Mouse (Mus musculus): ENCODE data around the gene Ube2j1.
A peak's percentile ranks its signal among the peaks of the same experiment; 100 is the strongest.
"Not testable (repeated sequence)": the region's sequence is repeated elsewhere in the genome, so short reads cannot be mapped to it uniquely, and the experiment has no call there.

The Ube2j1 gene

GRCm38 (mm10) chr4:33031195-33031960 is at the start of gene Ube2j1:
Ube2j1 (plus strand) TSS chr4:33031416.
- peak; percentile 92 for DNase-seq

- no peak for DNase-seq
Measured at GRCm38 (mm10) chr4:32981617-32982016, 49.6 kb upstream of the Ube2j1 start.

- peak; percentile 70 for DNase-seq
Measured at GRCm38 (mm10) chr4:32982041-32982715, 49.0 kb upstream of the Ube2j1 start.

- no peak for DNase-seq
Measured at GRCm38 (mm10) chr4:32982716-32983175, 48.5 kb upstream of the Ube2j1 start, which contains the start of gene Rragd. Rragd (plus strand) TSS chr4:32983037.

DNA sequence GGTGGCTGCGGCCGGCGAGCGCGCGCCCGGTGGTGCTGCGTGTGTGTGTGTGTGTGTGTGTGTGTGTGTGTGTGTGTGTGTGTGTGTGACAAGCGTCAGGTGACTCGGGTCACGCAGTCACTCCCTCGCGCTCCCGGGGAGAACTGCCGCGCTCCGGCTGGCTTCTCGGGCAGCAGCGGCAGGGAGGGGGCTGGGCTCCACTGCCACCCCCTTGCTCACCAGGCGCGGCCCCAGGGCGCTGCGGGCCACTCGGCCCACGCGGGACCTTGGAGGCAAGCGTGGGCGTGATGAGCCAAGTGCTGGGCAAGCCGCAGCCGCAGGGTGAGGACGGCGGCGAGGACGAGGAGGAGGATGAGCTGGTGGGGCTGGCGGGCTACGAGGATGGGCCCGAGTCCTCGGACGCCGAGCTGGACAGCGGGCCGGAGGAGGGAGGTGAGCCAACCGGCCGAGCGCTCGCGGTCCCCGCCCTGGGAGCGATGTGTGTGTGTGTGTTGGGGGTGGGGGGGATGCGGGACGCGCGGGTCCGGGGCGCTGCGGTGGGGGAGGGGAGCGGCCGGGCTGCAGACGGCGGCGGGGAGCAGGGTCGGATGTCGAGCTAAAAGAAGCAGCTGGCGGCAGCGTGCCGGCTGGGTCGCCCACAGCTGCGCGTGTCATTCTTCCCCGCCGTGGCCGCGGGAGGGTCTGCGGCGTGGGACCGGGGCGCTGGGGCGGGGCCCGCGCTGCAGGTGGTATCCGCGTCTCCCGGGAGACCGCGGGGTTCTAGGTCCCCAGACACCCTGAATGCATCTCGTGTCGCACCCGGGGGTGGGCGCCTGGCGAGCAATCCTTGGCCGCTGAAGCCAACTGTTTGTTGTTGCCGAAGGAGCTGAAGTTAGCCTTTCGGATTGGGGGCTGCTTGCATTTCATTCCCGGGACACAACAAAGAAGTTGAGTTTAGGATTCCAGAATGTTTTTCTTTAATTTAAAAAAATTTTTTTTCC is 47.8 kb upstream of the Ube2j1 start:
- peak; percentile 86 for DNase-seq

DNA sequence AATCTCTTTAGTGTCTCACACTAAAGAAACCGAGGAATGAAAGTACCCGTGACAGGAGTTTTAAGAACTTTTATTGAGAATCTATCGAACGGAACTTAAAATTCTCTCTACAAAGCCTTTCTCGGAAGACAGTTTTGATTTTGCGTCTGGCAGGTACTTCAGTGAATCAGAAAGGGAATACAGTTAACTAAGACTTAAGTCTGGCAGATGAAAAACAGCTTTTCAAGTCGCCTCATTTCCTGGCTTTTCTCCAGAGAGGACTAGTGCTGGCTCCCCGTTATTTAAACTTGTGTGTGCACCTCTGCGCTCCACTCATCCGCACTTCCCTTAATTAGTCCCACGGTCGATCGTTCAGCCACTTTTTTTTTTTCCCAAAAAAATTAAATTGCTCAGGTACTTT is 47.0 kb upstream of the Ube2j1 start:
- no peak for DNase-seq

- DNase-seq = no peak
Measured at GRCm38 (mm10) chr4:32984801-32985675, 46.2 kb upstream of the Ube2j1 start.

DNA sequence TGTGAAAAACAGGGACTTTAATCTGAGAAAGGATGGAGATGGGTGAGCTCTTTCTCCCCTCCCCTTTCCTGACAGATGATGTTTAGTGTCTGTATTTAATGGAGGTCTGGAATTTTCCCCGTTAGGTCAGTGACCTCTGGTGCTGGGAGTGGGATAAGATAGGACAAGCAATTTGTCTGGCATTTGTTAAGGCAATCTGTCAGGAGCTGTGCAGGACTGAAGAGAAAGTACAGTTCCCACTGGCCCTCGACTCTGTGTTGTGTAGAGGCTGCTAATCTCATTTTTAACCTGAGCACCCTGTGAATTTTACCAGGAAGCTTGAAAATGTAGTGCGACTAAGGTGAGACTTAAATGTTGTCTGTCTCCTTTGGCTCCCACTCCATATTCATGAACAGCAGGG is 45.5 kb upstream of the Ube2j1 start:
- DNase-seq = no peak

DNA sequence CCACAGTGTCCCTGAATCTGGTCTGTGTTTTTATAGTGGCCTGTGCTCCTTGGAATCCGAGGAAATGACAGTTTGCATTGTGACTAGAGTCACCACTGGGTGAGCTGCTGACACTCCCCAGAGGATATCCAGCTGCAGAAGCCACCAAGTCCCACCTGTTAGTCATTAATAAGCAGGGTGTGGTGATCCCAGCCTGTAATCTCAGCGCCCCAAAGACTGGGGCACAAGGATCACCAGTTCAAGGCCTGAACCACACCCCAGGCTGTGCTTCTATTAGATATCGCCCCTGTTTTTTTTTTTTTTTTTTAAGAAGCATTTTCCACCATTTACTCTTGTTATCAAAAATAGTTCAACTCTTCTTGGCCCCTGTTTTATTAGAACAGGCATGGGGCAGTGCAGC is 44.2 kb upstream of the Ube2j1 start:
- no peak for DNase-seq

DNA sequence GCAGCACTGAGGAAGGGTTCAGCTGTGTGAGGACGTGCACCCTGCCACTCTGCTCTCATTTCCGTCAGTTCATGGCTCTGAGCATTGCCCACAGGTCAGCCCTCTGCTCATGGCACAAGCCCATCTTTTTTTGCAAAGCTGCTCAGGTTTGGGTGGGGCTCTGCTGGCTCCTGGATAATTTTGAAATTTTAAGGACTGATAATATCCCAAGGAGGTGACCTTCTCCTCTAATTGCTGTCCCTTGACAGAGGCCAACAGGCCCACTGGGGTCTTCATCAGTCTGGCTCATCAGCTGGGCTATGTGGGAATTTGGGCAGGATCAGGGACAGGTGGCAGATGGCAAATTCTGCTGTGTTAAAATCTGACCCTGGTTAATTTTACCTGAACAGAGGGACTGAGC is 41.9 kb upstream of the Ube2j1 start:
- peak; percentile 69 for DNase-seq

DNA sequence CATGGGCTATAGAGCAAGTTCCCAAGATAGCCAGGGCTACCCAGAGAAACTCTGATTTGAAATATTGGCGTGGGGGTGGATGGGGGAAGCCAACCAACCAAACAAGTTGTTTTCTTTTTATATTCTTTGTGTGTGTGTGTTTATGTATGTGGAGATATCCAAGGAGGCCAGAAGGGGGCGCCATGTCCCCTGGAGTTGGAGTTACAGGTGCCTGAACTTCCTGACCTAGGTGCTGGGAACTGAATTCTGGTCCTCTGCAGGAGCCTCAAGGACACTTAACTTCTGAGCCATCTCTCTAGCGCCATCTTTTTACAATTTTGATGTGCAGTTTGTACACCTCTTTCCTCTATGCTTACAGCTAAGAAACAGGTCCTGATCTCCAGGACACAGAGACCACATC is 37.0 kb upstream of the Ube2j1 start:
- DNase-seq = no peak

GRCm38 (mm10) chr4:32996083-32996482 is 35.1 kb upstream of the Ube2j1 start:
- DNase-seq = no peak

DNA sequence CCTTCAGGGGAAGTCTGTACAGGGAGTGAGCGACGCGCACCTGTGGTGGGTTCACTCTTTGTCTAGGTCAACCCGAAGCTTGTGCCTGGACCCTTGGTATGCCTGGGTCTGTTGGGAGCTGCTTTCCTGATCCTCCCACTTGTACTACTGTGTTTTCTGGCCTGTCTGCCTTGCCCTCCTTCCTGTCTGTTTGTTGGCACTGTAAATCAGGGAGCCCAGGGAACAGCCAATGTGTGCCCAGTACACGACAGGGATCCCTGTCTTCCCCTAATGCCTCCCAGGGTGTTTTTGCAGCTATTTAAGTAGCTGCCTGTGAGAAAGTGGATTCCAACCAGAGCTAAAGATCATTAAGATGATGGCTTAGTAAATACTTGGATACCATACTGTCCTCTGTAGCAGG is 33.6 kb upstream of the Ube2j1 start:
- DNase-seq = no peak

DNA sequence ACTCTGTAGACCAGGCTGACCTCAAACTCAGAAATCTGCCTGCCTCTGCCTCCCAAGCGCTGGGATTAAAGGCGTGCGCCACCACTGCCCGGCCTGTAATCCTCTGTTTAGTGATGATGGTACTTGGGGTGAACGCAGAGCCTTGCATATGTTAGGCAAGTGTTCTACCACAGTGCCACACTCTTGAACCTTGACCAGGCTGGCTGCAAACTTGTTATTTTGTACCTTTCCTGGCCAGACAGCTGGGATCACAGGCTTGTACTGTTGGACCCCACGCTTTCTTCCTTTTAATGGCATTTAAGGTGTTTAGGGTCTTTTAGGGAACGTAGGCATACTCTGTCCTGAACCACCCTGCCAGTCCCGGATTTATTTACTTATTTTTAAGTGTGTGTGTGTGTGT is 32.2 kb upstream of the Ube2j1 start:
- DNase-seq = no peak

DNA sequence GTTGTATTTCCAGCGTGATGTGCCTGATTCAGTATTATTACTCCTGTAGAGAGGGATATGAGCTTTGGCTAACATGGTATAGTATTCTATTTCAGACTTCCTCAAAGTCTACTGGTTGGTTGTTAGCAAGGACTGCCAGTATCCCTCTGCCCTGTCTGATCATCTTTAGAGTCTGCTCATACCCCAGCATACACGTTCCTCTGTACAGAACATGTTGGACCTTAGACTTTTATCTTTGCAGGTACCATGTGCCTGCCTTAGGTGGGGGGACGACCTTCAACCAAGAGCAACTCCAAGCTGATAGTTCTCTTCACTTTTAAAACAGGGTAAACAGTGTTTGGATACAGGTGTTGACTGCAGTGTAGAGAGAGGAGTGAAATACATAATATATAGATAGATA is 29.1 kb upstream of the Ube2j1 start:
- no peak for DNase-seq

GRCm38 (mm10) chr4:33005595-33006470 is 25.4 kb upstream of the Ube2j1 start:
- not testable (repeated sequence) for DNase-seq

DNA sequence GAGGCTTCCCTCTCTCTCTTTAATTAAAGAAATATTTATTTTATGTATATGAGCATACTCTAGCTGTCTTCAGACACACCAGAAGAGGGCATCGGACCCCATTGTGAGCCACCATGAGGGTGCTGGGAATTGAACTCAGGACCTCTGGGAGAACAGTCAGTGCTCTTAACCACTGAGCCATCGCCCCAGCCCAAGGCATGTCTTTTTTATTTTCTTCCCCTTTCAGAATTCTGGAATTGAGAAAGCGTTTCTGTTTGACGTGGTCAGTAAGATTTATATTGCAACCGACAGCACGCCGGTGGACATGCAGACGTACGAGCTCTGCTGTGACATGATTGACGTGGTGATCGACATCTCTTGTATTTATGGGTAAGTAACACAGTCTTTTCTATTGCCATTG is 24.4 kb upstream of the Ube2j1 start:
- DNase-seq = no peak

- DNase-seq = no peak
Measured at GRCm38 (mm10) chr4:33007443-33008217, 23.6 kb upstream of the Ube2j1 start.

DNA sequence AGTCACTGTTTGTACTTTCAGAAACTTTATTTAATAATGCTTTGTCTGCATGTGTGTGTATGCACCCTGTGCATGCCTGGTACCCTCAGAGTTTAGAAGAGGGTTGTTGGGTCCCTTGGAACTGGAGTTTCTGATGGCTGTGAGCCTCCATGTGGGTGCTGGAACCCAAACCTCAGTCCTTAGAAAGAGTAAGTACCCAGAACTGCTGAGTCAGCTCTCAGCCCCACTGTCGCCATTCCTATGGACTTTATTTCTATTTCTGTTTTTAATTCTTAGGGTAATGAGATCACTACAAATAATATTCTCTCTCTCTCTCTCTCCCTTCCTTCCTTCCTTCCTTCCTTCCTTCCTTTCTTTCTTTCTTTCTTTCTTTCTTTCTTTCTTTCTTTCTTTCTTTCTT is 21.1 kb upstream of the Ube2j1 start:
- no peak for DNase-seq

DNA sequence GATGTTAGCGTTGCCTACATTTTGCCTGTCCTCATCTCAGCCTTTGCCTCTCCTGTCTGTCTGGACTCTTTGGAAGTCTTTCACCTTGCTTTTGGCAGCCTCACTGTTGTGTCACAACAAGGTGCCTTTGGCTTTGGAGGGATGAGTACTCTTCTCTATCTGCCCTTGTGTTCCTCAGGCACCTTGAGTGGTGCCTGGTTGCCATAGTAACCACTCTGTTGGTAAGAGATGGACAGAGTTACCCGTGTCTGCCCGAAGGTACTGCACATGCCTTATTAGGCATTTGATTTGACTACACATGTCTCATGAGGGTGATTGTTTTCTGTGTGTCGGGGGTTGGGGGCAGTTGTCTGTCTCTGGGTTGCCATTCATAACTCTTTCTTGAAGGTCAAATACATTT is 18.7 kb upstream of the Ube2j1 start:
- DNase-seq = no peak

All from cerebellum, adult 9-11 months (tissue).